Mouse (Mus musculus): ENCODE measurements at regions not wholly inside any gene's neighbourhood (a gene's known extent, or its start where the extent isn't known, plus 50 kb on each side); places are given as distances from the start of the nearest gene placed in this dataset.

DNA sequence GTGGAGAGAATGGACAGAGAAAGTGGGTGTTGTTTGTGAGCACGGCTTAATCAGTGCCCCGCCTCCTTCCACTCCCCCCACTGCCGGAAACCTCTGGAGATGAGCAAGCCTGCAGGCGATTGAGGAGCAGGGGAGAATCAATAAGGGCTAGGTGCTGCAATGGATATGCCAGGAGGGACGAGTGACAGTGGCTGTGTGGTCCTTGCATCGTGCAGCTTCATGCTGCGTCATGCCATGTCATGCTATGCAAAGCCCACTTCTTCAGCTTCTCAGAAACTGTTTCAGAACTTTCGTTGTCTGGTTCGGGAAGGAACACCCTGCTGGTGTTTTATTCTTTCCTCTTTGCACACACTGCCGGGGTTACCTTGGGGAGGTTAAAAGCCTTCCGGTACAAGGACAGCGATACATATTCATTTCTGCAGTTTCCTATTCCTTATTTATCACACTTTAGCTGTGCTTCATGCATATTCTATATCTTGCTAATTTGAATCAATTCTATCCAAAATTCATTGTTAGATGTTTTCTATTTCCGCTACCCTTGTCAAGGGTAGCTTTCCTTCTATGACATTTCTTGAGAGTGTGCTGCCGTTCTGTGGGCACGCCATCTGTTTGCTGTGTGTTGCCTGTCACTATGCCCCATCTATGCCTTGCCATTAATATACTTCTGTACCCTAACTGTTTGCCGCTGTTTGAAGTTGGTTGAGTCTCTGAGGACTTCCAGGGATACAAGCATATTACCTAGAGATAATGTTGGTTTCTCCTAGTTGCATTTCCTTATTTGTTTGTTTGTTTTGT is 202.8 kb upstream of the Stt3b start:
- TF ChIP-seq POLR2A (IDR thresholded peaks at IDR 0.05; ENCODE audit: borderline replicate concordance, extremely low read depth, insufficient read depth, insufficient read length, poor library complexity, severe bottlenecking) (no peak), CTCF (IDR thresholded peaks at IDR 0.05; ENCODE audit: borderline replicate concordance, extremely low read depth, insufficient read depth, insufficient read length) (no peak)
